Mouse (Mus musculus) fat pad, adult 2 months (tissue): ENCODE results near the gene Exosc5.
A peak's percentile ranks its signal among the peaks of the same experiment; 100 is the strongest.

ENCODE experiments used
- DNase-seq: peaks from one replicate; pipeline ENCODE4 v3.0.0-alpha.2; 2011; ENCODE audit warnings: low read depth, low spot score; ENCODE audit errors: extremely low read depth

Exosc5 gene

GRCm38 (mm10) chr7:25658657-25659472 is at the start of gene Exosc5, which contains the start of gene Bckdha:
Gene Exosc5 (plus strand): TSS chr7:25659164.
Gene Bckdha (minus strand): TSS chr7:25658981.
- DNase-seq = peak; percentile 96

DNA sequence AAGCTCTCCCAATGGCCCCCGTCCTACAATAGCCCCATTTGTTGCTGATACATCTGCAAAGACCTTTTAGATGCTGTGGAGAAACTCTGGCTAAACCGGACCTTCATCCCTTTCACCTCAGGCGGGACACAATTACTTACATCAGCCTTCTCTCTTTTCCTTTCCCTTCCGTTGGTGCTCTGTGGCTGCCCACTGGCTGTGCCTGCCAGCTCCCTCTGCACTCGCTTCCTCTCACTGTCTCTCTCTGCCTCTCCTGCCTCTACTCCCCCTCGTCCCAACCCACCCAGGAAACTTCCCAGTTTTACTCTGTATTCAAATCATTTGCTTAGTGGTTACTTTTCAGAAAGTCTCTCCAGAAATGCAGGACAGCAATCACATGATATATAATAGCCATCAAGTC is 48.9 kb upstream of the Exosc5 start:
- DNase-seq = no peak

GRCm38 (mm10) chr7:25611501-25611900 is 47.5 kb upstream of the Exosc5 start:
- no peak for DNase-seq

- DNase-seq = no peak
Observed at GRCm38 (mm10) chr7:25614086-25614485, 44.9 kb upstream of the Exosc5 start.

DNA sequence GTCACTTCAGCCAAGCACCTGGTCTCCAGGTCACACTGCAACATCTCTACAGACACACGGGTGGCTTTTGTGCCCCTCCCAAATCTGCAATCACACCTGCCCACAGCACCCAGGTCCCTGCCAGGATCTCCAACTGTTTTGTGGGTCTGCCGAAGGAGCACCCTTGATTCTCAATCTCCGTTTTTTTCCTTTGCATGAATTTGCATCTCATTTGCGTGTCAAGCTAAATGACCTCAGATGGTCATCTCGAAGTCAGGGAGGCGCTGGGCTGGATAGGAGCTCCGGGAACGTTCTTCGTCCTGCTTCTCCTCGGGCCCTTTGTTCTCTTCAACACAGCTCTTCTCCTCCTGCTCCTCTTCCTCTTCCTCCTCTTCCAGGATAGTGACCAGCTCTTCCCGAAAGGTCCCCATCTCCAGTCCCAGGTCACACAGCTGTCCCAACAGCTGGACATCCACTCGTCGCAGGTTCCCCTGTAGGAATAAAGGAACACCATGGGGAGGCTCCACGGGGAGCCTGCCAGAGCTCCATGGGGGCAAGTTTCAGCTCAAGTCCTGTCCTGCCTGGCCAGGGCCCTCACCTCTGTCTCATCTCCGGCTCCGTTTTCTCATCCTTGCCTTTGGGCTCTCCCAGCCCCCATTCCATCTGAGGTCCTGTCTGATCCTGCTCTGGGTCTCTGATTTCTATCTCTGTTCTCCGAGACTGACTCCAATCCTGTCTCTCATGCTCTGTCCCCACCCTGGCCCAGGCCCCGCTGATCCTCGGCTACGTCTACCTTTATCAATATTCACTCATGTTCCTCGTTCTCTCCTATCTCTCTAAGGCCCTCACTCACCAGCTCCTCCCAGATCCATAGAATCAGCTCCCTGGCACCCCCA is 43.9 kb upstream of the Exosc5 start:
- no peak for DNase-seq

DNA sequence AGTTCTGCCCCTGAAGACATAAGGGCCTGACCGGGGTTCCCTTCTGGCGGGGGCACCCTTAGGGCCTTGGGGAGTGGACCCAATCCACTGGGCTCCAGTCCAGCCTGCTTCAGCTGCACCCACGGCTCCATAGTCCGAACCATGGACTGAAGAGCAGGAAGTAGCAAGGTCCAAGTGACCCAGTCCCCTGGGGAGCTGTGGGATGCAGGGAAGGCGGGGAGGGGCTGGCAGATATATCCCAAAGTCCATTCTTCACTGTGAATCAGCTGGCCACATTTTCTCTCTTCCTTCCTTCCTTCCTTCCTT is 43.3 kb upstream of the Exosc5 start, which contains the start of gene Erich4:
Gene Erich4 (minus strand): TSS at position 187 of the 306 bp plus-strand sequence.
- DNase-seq = no peak

- no peak for DNase-seq
Observed at GRCm38 (mm10) chr7:25617376-25618160, 41.4 kb upstream of the Exosc5 start.

GRCm38 (mm10) chr7:25618865-25619721 is 39.9 kb upstream of the Exosc5 start, which contains the start of gene Dmac2:
Gene Dmac2 (plus strand): TSS chr7:25619414.
- peak; percentile 37 for DNase-seq

GRCm38 (mm10) chr7:25619722-25619991 is 39.3 kb upstream of the Exosc5 start:
- DNase-seq = no peak

GRCm38 (mm10) chr7:25620101-25620500 is 38.9 kb upstream of the Exosc5 start:
- no peak for DNase-seq

- no peak for DNase-seq
Observed at GRCm38 (mm10) chr7:25620751-25621150, 38.2 kb upstream of the Exosc5 start.

- DNase-seq = no peak
Observed at GRCm38 (mm10) chr7:25623857-25624370, 35.0 kb upstream of the Exosc5 start.

DNA sequence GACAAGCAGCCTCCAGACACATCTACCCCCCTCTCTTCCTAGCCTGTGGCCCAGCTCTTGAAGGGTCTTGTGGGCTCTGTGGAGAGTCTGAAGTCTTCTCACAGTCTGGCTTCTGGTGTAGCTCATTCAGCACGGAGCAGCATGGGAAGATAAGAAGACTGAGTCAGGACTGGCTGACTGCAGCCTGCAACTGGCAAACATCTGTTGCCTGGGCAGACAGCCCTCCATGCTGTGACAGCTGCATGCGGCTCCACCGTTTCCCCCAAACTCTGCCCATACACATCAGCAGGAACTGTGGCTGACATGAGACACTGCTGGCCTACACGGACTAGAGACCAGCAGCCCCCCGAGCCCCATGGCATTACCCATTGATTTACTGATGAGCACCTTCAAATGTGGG is 34.1 kb upstream of the Exosc5 start:
- DNase-seq = no peak

GRCm38 (mm10) chr7:25625594-25626250 is 33.2 kb upstream of the Exosc5 start:
- no peak for DNase-seq

DNA sequence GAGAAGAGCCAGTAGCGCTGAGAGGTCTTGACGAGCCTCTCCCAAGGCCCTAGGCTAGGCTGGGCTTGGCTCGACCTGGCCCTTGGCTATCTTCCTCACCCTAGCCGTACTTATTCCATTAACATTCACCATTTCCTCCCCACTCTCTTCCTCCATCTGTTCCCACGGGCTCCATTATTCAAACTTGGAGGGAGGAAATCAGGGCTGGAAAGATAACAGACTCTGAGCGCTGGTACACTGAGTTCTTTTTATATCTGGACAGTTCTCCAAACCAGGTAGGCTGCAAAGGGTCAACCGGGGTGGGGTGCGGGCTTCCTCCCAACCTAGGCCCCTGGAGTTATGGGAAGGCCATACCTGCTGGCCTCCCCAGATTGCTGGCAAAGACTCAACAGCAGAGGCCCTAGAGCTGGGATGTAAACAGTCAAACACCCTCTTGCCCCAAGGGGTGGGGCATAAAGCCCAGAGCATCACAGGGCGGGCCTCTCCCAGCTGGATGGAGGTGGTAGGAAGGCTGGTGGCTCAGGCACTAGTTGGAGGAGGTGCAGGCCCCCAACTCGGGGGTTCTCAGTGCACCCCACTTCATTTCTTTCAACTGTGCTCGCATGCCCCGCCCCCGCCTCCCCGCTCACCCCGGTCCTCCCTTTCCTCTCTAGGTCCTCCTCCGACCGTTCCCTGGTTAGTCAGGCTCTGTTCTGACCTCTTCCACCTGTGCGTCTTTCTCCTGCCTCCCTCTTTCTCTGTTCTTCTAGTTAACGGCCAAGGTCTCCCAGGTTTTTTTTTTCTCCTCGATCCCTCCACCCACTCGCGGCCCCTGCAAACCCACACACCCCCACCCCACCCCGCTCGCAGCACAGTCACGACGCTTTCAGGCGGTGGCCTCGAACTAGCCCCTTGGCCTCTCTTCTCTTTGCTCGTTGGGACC is 32.2 kb upstream of the Exosc5 start, which contains the start of gene B3gnt8:
Gene B3gnt8 (plus strand): TSS at position 146 of the 922 bp plus-strand sequence.
- no peak for DNase-seq

GRCm38 (mm10) chr7:25627431-25628322 is 31.3 kb upstream of the Exosc5 start:
- no peak for DNase-seq

GRCm38 (mm10) chr7:25628323-25628620 is 30.7 kb upstream of the Exosc5 start:
- DNase-seq = no peak

GRCm38 (mm10) chr7:25632679-25633078 is 26.3 kb upstream of the Exosc5 start:
- no peak for DNase-seq
